Mouse (Mus musculus) ES-E14 (cell line): Measurements from ENCODE around the gene Gm20403.
"Not testable (repeated sequence)": the region's sequence is repeated elsewhere in the genome, so short reads cannot be mapped to it uniquely, and the experiment has no call there.

Source experiments
- CHD2 ChIP-seq: IDR thresholded peaks from 2 replicates; pipeline ENCODE4 v1.6.1; 2014; ENCODE audit warnings: mild to moderate bottlenecking, low read depth, low read length, inconsistent platforms
- HCFC1 ChIP-seq: IDR thresholded peaks from 2 replicates; pipeline ENCODE4 v1.6.1; 2012; ENCODE audit warnings: low read length, inconsistent platforms, borderline replicate concordance; ENCODE audit not compliant: insufficient read depth
- MAFK ChIP-seq: IDR thresholded peaks from 2 replicates; pipeline ENCODE4 v1.6.1; 2014; ENCODE audit warnings: mild to moderate bottlenecking, low read depth, low read length, inconsistent platforms; ENCODE audit not compliant: insufficient read depth
- ZNF384 ChIP-seq: IDR thresholded peaks from 2 replicates; pipeline ENCODE4 v1.6.1; 2012; ENCODE audit warnings: low read depth, low read length, inconsistent platforms

DNA sequence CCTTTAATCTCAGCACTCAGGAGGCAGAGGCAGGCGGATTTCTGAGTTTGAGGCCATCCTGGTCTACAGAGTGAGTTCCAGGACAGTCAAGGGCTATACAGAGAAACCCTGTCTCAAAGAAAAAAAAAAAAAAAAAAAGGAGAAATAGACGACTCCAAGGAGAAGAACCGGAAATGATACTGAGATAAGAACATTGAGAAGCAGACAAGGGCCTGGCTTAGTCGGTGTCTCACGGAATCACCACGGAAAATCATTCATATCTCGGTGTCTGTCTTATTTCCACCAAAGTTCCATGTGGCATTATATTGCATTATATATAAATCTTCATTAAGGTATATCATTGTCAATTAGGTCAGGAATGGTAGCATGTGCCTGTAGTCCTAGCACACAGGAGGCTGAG, 16.2 kb upstream of the Gm20403 start:
- not testable (repeated sequence) for TF ChIP-seq HCFC1, ZNF384, MAFK, CHD2
